Mouse (Mus musculus) cerebellum, adult 8-10 months (tissue): ENCODE measurements around the gene Hao1.

Source experiments
- DNase-seq: peaks from one replicate; pipeline ENCODE4 v3.0.0; 2022

Gene Hao1

DNA sequence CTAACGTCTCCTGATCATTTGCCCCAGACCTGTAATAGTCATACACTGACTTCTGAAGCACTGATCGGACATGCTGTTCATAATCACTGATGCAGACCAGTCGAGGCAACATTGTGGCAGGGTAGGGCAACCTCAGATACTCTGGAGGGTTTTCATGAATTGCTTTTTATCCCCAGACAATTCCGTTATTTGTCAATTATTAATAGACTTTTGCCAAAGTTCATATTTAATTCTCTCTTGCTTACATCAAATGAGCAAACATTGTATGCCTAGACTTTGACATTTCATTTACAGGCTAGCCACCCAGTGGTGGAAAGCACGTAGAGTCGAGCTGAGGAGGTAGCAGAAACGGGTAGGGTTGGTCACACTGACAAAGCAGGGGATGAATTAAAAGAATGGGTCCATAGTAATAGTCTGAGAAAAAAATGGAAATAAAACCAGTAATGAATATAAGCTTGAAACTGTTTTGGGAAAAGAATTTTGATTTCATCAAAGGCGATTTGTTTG lies at the start of gene Hao1:
TSS of gene Hao1 (minus strand) at position 148 of the 507 bp plus-strand sequence.
- DNase-seq, result no peak

DNA sequence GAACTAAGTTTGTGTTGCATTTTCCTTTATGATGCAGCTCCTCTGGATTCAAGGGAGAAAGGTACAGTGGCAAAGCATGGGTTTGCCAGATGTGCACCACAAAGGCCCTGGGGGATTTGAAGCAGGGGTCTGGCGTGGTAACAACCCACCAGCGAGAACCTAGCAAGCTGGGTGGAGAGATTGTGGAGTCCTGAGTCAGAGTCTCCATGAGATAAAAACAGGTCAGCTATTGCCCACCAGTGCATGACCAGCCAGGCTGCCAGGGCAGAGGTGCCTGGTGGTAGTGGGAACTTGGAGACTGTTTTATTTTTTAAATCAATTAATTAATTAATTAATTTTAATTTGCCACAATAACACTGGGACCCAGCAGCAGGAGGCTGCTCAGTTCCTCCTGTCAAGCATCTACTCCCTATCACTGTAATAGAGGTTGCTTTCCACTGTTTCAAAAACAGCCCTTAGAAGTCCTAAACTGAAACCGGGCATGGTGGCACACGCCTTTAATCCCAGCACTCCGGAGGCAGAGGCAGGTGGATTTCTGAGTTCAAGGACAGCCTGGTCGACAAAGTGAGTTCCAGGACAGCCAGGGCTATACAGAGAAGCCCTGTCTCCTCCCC lies 37.0 kb upstream of the Hao1 start:
- DNase-seq, result no peak

DNA sequence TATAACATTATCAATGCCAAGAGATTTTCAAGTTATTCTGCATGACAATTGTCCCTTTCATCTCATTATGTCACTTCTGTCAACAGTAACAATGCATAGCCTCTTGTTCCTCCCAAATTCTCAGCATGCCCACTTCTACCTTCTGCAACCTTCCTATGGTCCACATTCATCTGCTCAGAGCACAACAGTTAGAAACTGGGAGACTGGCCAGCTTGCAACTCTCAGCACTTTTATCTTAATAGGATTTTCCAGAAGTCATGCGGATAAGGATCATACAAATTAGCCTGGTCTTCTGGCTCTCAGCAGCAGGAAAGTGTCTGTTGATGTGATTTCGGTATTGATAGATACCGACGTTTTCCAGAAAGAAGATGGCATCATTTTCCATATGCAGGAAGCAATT lies 31.1 kb upstream of the Hao1 start:
- DNase-seq, result no peak

GRCm38 (mm10) chr2:134559422-134559821 lies 5.3 kb upstream of the Hao1 start:
- no peak for DNase-seq

- DNase-seq, result no peak
Observed at GRCm38 (mm10) chr2:134552358-134552757, 1.8 kb downstream of the Hao1 start.

- DNase-seq, result peak; percentile 49
Observed at GRCm38 (mm10) chr2:134549770-134550169, 4.4 kb downstream of the Hao1 start.

DNA sequence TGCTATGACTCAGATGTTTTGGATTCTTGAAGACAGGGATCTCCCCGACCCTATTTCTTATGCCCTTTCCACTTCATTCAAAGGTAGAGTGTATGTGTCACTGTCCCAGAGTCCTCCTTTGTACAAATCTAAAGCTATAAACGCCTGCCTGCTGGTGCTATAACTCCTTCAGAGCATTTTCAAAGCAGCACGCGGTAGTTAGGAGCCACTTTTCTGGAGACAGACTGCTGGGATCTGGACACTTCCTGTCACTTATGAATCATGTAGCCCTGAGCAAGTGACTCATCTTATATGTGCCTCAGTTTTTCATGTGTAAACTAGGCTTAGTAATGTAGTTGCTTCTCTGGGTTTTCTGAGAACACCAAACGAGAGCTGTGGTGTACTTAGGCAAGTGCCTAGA lies 9.1 kb downstream of the Hao1 start:
- no peak for DNase-seq

DNA sequence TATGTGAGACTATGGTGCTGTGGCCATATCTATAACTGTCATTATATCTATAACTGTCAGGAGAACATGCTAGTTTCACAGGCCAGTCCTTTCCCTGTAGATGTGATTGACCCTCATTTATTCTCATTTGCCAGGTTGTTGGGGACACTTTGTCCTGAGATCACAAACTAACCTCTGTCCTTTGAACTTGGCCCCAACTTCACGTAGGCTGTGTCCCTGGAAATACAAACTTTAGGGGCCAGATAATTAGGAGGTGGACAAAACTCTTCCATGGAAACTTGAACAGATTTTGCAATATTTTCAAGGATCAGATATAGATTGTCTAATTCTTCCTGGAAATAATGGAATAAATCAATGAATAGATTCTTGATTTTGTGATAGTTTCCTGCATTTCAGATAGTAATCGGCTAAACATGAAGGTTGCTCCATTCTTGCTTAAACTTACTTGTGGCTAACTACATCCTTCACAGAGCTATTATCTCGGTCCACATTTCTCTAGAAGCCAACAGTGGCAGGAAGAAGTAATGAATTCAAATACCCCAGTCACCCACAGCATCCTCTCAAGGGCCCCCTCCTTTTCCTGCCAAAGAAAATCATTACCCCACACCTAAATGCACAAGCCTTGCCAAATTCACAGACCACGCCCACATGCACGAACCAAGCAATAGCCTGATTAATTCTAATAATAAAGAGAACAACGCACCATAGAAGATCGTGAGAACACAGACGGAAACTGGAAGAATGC lies 9.7 kb downstream of the Hao1 start:
- DNase-seq, result no peak

GRCm38 (mm10) chr2:134543501-134543900 lies 10.7 kb downstream of the Hao1 start:
- no peak for DNase-seq

DNA sequence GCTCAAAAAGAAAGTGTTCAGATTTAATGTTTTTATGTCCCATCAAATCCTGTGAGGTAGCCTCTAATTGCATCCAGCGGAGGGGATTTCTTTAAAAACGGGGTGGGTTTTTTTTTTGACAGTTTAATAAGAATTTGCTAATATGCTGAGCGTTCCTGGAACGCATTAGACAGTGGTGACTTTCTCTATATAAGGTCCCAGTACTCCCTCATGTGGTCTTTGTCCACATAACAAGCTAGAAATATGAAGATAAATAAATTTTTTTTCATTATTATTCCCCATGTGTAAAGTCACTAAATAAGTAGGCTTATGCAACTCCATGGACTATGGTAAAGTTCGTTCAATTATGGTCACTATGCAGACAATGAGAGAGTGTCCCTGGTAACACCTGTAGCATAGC lies 13.1 kb downstream of the Hao1 start:
- no peak for DNase-seq

DNA sequence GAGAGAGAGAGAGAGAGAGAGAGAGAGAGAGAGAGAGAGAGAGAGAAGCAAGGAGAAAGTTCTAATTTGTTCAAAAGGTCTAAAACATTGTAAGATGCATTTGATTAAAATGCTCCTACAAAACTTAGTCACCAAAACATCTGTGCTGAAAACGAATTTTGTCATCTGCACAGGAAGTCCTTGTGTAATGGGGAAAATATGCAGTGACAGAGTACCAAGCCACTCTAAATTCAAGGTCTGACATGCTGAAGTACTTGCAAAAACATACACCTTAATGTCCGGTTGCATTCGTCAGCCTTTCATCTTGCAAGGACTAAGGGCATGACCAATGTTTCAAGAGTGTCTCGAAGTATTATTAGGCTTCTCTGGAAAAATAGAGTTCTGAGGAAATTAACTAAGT lies 15.7 kb downstream of the Hao1 start:
- DNase-seq, result no peak

DNA sequence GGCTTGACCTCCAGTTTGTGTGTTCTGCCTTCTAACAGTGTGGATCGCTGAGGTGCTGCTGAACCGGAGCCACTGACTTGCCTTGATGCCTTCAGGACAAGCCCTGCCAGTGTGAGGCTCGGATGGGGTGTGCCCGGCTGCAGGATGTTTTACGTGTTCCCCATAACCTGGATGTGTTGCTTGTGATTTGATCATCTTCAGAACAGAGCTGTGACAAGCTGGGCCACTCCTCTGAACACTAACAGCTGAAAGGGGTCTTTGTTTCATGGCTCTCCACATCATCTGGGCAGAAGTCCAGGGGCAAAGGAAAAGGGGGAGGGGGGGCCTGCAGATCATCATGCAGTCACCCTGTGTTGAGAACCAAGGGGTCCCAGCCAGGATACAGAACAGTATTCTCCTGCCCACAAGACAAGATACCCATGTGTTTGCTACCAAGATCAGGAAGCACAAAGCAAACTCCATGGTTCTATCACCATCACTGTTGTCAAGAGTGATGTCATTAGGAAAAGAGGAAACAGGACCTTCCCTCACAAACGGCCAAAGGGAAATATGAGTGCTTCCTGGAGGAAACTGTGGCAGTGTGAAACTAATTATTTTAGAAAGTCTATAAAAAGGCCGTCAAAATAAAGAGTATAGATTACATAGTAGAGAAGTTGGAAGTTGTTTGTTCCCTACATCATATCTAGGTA lies 25.9 kb downstream of the Hao1 start:
- no peak for DNase-seq

DNA sequence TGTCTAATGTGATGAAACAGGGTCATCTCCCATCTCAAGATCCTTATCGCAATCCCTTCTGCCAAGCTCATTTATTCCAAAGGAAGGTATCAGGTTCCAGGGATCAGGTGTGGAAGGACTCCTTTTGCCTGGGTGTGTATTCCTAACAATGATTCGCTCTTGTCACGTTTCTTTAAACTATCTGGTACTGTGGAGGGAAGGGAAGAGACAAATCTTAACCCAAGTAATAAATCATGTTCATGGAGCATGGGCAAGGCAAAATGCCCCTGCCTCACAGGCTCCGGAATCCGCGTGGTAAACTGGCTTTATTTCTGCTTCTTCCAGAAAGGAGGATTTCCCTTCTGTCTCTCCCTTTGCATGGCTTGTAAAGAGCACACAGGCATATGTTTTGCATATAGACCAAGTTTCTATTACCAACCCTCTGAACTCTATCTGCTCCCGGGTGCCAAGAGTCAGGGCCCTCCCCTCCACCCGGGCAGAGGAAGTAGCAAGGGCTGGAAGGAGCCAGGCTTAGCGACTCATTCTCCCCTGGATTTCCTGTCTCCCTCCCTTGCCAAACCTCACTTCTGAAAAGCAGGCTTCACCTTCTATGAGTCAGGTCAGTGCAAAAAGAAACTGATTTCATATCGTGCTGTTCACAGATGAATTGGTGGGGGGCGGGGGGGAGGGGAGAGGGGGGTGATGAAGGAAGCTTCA lies 26.6 kb downstream of the Hao1 start:
- DNase-seq, result no peak

DNA sequence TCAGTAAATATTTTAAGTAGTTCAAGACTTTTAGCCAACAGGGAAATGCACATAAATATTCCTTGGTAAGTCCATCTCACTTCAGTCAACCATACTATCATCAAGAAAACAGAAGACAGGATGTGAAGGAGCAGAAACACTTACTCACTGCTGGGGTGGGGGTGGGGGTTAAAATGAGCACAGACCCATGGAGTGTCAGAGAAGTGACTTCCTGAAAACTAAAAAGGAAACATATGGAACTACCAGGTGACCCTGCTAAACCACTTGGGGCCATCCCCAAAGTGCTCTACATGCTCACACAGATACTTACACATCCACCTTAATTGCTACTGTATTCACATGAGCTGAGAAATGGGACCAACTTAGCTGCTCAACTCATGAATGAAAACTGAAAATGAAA lies 36.1 kb downstream of the Hao1 start:
- no peak for DNase-seq

DNA sequence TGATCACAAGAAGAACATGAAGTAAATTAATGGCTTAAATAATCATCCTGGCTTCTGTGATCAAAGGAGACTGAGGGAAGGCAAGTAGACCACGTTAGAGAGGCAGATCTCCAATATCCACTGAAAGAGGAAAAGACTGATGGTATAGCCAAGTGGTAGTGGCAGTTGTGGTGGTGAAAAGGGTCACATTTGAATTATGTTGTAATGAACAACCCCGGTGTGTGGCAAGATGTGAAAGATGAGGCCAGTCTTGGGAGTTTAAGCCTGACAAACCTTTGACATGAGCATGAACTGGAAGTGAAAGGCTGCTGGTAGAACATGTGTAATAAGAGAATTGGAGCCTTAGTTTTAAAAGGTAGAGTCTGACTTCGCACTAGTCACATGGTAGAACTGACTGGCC lies 54.4 kb downstream of the Hao1 start:
- DNase-seq, result no peak

DNA sequence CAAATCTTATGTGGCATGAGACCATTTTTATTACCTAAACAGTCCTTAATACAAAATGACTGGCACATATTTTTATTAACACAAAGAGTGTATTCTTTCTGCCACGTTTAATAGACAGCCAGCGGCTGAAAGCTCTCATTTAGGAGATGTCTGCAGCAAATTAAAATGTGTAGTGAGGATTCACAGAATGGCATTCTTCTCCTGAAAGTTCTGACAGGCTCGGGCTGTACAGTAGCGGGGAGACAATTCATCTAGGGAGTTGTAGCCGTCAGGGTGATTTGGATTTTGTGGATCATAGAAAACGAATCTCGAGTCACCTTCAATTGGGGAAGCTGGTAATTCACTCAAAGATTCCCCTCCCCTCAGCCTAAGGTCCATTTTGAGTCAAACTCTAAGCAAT lies 55.7 kb downstream of the Hao1 start:
- DNase-seq, result no peak

DNA sequence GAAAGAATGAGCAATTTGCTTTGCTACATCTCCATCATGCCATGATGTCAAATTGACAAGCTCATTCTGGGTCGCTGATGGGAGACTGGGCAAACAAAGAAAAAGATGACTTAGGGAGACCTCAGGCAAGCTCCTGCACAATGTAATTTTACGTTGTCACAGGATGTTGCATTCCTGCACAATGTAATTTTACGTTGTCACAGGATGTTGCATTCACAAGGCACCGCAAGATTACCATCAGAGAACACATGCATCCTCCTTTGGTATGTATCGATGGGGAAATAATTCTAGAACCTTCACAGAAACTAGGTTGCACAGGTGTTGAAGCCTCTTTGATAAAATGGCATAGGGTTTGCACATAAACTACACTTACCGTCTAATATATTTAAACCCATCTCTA lies 65.5 kb downstream of the Hao1 start:
- no peak for DNase-seq

DNA sequence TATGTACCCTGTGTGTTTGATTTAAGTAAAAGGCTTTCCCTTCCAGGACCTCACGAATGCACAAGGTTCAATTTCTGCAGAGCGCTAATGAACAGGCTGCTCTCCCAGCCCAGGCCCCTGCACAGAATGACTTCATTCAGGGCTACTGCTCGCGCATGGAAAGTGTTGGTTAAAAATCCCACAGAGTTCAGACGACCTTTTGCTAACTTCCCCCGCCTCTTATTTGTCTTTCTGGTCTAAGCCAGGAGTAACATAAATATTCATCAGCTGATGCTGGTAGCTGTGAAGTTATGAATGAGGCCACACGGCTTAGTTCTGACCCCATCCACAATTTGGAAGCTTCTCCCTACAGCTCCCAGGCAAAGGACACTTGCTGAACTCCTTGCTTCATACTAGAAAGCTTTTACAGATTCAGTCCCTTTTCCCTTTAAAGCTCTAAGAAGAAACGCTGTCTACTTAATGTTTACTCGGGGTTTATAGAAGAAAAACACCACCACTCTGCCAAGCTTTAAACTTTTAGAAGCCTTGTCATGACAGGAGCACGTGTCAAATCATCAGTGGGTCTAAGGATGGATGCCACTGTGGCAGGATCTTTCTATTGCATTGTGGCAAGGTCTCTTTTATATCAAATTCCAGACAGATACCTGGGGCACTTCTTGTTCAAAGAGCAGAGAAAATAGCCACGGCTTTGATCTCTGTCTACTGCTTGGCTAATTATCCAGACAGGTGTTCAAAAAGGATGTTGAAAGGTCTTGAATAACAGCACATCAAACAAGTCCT lies 67.9 kb downstream of the Hao1 start:
- no peak for DNase-seq

DNA sequence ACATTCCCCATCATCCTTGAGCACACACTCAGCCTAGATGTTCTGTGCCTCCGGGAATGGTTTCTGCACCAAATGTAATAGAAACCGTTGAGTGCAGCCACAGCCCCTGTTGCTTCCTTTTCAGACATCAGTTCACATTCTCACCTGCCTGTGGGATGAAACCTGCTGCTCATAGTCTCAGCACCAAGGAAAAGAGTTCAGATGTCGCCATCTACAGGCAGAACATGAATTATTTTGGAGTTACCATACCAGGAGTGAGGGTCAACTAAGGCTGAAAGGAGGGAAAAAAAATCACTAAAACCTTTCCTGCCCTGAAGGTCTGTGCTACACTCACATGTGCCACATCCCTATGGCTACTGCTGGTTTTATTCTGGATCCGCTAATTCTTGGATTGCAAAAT lies 71.5 kb downstream of the Hao1 start:
- DNase-seq, result no peak

DNA sequence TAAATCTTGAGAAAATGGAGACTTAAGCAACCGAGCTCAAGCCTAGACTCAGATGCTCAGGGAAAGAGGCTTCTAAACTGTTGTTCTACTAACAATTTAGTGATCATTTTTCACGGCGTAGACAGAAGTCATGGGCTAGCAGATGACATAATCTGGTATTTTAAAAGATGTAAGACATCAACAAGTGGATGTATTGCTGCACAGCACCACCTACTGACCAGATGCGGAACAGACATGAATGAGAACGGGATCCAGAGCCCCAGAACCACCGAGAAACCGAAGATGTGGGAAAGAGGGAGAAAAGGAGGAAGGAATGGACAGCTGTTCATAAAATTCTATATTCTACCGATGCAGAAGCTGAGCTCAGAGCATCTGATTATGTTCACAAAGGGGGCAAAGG lies 72.4 kb downstream of the Hao1 start:
- DNase-seq, result peak; percentile 38

DNA sequence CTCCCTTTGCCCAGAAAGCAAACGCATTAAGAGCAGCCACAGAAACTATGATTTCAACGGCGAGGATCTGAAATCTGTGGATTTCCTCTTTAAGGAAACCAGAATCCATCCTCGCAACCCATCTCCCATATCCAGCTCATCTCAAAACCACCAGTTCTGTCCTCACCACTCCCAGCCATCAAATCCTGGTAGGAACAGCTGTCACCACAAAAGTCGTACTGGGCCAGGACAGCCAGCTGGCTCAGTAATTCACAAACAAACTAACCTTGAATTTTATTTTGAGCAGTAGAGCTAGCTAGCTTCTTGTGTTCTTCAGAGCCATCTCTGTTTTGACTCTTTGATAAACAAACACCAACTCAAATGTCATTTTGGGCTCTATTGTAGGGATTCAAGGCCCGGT lies 73.0 kb downstream of the Hao1 start:
- DNase-seq, result no peak

GRCm38 (mm10) chr2:134465132-134465531 lies 89.0 kb downstream of the Hao1 start:
- no peak for DNase-seq

GRCm38 (mm10) chr2:134462321-134462720 lies 91.8 kb downstream of the Hao1 start:
- DNase-seq, result no peak
